Mouse (Mus musculus): ENCODE data around the gene Ccdc175. TPM values are rescaled to one million over a fixed set of nuclear protein-coding genes. Genes with fewer than 3 reads are reported as not detected.

Ccdc175 gene
- total RNA-seq (2012; rRNA removed) (not detected in 2 replicates), total RNA-seq (2014; rRNA removed) (not detected in 2 replicates), polyA plus RNA-seq (2012; ENCODE audit: insufficient read length, low read depth) (not detected in 2 replicates)

- Histone ChIP-seq H3K4me1 (ENCODE audit: control insufficient read depth in 1 of 2, insufficient read depth in 2 of 2) (no peaks in the 10 kb centered on the region), H3K9me3 (replicated peaks; ENCODE audit: low read length) (no peaks in the 10 kb centered on the region), H3K4me2 (ENCODE audit: insufficient read depth, low read depth, poor library complexity, severe bottlenecking) (no peak within 1 kb of the TSS), H3K27ac (ENCODE audit: insufficient read depth, low read depth) (no peak within 1 kb of the TSS), H3K9ac (ENCODE audit: insufficient read depth, low read depth) (no peak within 1 kb of the TSS), H3K27me3 (replicated peaks) (no peaks in the 10 kb centered on the region), H3K79me2 (replicated peaks; ENCODE audit: control insufficient read depth, extremely low read depth, insufficient read depth, poor library complexity, severe bottlenecking) (no peaks in the 10 kb centered on the region), H3K4me3 (replicated peaks in 1 of 3; ENCODE audit: low read depth in 2 of 3, low read length in 2 of 3, poor library complexity in 1 of 3) (no peak within 1 kb of the TSS), H3K36me3 (replicated peaks in 1 of 2; ENCODE audit: control insufficient read depth in 1 of 2, insufficient read depth in 1 of 2, low read length in 1 of 2) (no peaks in the 10 kb centered on the region)
- dilution Hi-C loops (cut with MboI; ENCODE audit: extremely low pct_ligation_motif_present, extremely low pct_unique_long_range_greater_than_20kb, low sequenced_read_pairs) (no loop called here), in situ Hi-C loops (cut with MboI; ENCODE audit: low pct_ligation_motif_present, low pct_unique_long_range_greater_than_20kb, low sequenced_read_pairs) (no loop called here)
- DNase-seq (ENCODE audit: extremely low read depth) = no peak
- TF ChIP-seq MXI1 (IDR thresholded peaks at IDR 0.05; ENCODE audit: low read depth, low read length) (no peak), ZMIZ1 (IDR thresholded peaks at IDR 0.05; ENCODE audit: low read depth, low read length) (no peak), E2F4 (IDR thresholded peaks at IDR 0.05; ENCODE audit: insufficient replicate concordance, low read depth, low read length) (no peak), POLR2AphosphoS2 (IDR thresholded peaks at IDR 0.05; ENCODE audit: low read depth, low read length) (no peak), EP300 (IDR thresholded peaks at IDR 0.05; ENCODE audit: low read length) (no peak), IRF4 (IDR thresholded peaks at IDR 0.05; ENCODE audit: low read depth, low read length) (no peak), PAX5 (IDR thresholded peaks at IDR 0.05; ENCODE audit: low read length) (no peak), MYC (IDR thresholded peaks at IDR 0.05; ENCODE audit: low read depth, low read length) (no peak), TCF12 (IDR thresholded peaks at IDR 0.05; ENCODE audit: low read depth, low read length) (no peak), RAD21 (IDR thresholded peaks at IDR 0.05; ENCODE audit: low read depth, low read length) (no peak)
Observed at GRCm38 (mm10) chr12:72184929-72185328, at the start of gene Ccdc175. TSS of gene Ccdc175 (minus strand) at chr12:72185029.

GRCm38 (mm10) chr12:72234151-72234550, 49.3 kb upstream of the Ccdc175 start:
- no peak for TF ChIP-seq PAX5 (IDR thresholded peaks at IDR 0.05; ENCODE audit: low read length)
- no peaks in the 10 kb centered on the region for H3K79me2 ChIP-seq (replicated peaks; ENCODE audit: control insufficient read depth, extremely low read depth, insufficient read depth, poor library complexity, severe bottlenecking)
- H3K27ac ChIP-seq (ENCODE audit: insufficient read depth, low read depth) = no peak overlapping the region
- in situ Hi-C loops (cut with MboI; ENCODE audit: low pct_ligation_motif_present, low pct_unique_long_range_greater_than_20kb, low sequenced_read_pairs) (no loop called here), dilution Hi-C loops (cut with MboI; ENCODE audit: extremely low pct_ligation_motif_present, extremely low pct_unique_long_range_greater_than_20kb, low sequenced_read_pairs) (no loop called here)
- no peaks in the 10 kb centered on the region for H3K36me3 ChIP-seq (replicated peaks in 1 of 2; ENCODE audit: control insufficient read depth in 1 of 2, insufficient read depth in 1 of 2, low read length in 1 of 2)
- H3K4me2 ChIP-seq (ENCODE audit: insufficient read depth, low read depth, poor library complexity, severe bottlenecking) = no peak overlapping the region
- no peak overlapping the region for H3K4me3 ChIP-seq (replicated peaks in 1 of 3; ENCODE audit: low read depth in 2 of 3, low read length in 2 of 3, poor library complexity in 1 of 3)
- H3K27me3 ChIP-seq (replicated peaks) = no peaks in the 10 kb centered on the region
- peaks cover 0 to 29% of the 10 kb centered on the region in 2 experiments; a peak in 2 of 4 replicates for H3K4me1 ChIP-seq (ENCODE audit: control insufficient read depth in 1 of 2, insufficient read depth in 2 of 2)
- H3K9me3 ChIP-seq (replicated peaks; ENCODE audit: low read length) = peaks cover 2% of the 10 kb centered on the region
- no peak for DNase-seq (ENCODE audit: extremely low read depth)
- H3K9ac ChIP-seq (ENCODE audit: insufficient read depth, low read depth) = no peak overlapping the region

- dilution Hi-C loops (cut with MboI; ENCODE audit: extremely low pct_ligation_motif_present, extremely low pct_unique_long_range_greater_than_20kb, low sequenced_read_pairs) = no loop called here
- no peaks in the 10 kb centered on the region for H3K27me3 ChIP-seq (replicated peaks)
Observed at GRCm38 (mm10) chr12:72232826-72233790, 48.3 kb upstream of the Ccdc175 start.

More at GRCm38 (mm10) chr12:72232826-72233790, 48.3 kb upstream of the Ccdc175 start:
- no peak for DNase-seq (ENCODE audit: extremely low read depth)
- TF ChIP-seq IRF4 (IDR thresholded peaks at IDR 0.05; ENCODE audit: low read depth, low read length) = no peak
- peaks cover 0 to 19% of the 10 kb centered on the region in 2 experiments; a peak in 2 of 4 replicates for H3K4me1 ChIP-seq (ENCODE audit: control insufficient read depth in 1 of 2, insufficient read depth in 2 of 2)
- in situ Hi-C loops (cut with MboI; ENCODE audit: low pct_ligation_motif_present, low pct_unique_long_range_greater_than_20kb, low sequenced_read_pairs) = no loop called here
- H3K36me3 ChIP-seq (replicated peaks in 1 of 2; ENCODE audit: control insufficient read depth in 1 of 2, insufficient read depth in 1 of 2, low read length in 1 of 2) = no peaks in the 10 kb centered on the region
- no peak overlapping the region for H3K4me2 ChIP-seq (ENCODE audit: insufficient read depth, low read depth, poor library complexity, severe bottlenecking)
- no peaks in the 10 kb centered on the region for H3K79me2 ChIP-seq (replicated peaks; ENCODE audit: control insufficient read depth, extremely low read depth, insufficient read depth, poor library complexity, severe bottlenecking)
- peaks cover 2% of the 10 kb centered on the region for H3K9me3 ChIP-seq (replicated peaks; ENCODE audit: low read length)
- H3K27ac ChIP-seq (ENCODE audit: insufficient read depth, low read depth) = no peak overlapping the region
- no peak overlapping the region for H3K4me3 ChIP-seq (replicated peaks in 1 of 3; ENCODE audit: low read depth in 2 of 3, low read length in 2 of 3, poor library complexity in 1 of 3)
- H3K9ac ChIP-seq (ENCODE audit: insufficient read depth, low read depth) = no peak overlapping the region

All from CH12.LX (cell line).